Mouse (Mus musculus) kidney, embryonic 14.5 days (tissue): ENCODE results near the gene Raet1e. TPM values are rescaled to one million over a fixed set of nuclear protein-coding genes. Genes with fewer than 3 reads are reported as not detected.

ENCODE experiments used
- polyA plus RNA-seq: library from polyadenylated mRNA; unstranded; fragments of >200 nt; fragmentation: Nextera tagmentation; extraction: Ambion mirVana; gene quantifications from 2 replicates; pipeline ENCODE4 v1.2.1, GENCODE M21; 2014

Raet1e gene
- polyA plus RNA-seq, 1 experiment from 2014 or later: 14.6 TPM

Other genes starting within 250 kb of the Raet1e start
- gene 4930444G20Rik, start 90.5 kb upstream of the Raet1e start, polyA plus RNA-seq: not detected in 2 replicates
- 35.5 and 42.1 TPM in 2 replicates for gene E030030I06Rik, start 9.3 kb upstream of the Raet1e start, polyA plus RNA-seq
- 1.2 and 1.5 TPM in 2 replicates for gene H60b, start within 50 bp of the Raet1e start, polyA plus RNA-seq
- 15.9 and 21.1 TPM in 2 replicates for gene Raet1d, start 202.0 kb downstream of the Raet1e start, polyA plus RNA-seq